Mouse (Mus musculus) liver, postnatal 0 days (tissue): ENCODE results near the gene Trappc3.

Experiments used
- CTCF ChIP-seq: sonication (generic); IDR thresholded peaks from 2 replicates; pipeline ENCODE4 v1.5.1; 2016; ENCODE audit warnings: antibody characterized with exemption, low read depth
- EP300 ChIP-seq: IDR thresholded peaks from 2 replicates; pipeline ENCODE4 v1.6.1; 2016; ENCODE audit warnings: antibody characterized with exemption, low read depth, mild to moderate bottlenecking

GRCm38 (mm10) chr4:126273753-126274152 lies 11.6 kb downstream of the Trappc3 start:
- no peak for TF ChIP-seq CTCF
- no peak for TF ChIP-seq EP300
